Comparison of ENCODE assay signal across 10 mouse cellular contexts in genomic region chr14:119005834-119006233, GRCm38 (mm10).
DNase-seq lines count a peak whose midpoint lies in the region; ATAC-seq and TF ChIP-seq lines count a peak whose summit lies in the region.
"Had no signal": no experiment of that assay in that cellular context is flagged by ENCODE, and none has a peak within 500 bp of the region (broad histone marks: within the 10 kb centered on the region; RNA-seq: fewer than 3 reads in every experiment).

No protein-coding gene starts in this region.

- ATAC-seq in forebrain, embryonic 12.5 days (ENCODE audit: low FRiP score) = no peak
- no peak for ATAC-seq in forebrain, embryonic 11.5 days (replicated peaks; ENCODE audit: low FRiP score)
- ATAC-seq in liver, embryonic 12.5 days = no peak

- 14% methylated on average over 5 of the region's 5 CpGs for WGBS in forebrain, embryonic 12.5 days
- WGBS in forebrain, embryonic 11.5 days = 16% methylated on average over 5 of the region's 5 CpGs
- 21% methylated on average over 5 of the region's 5 CpGs for WGBS in thymus, adult 2 months
- 15% methylated on average over 5 of the region's 5 CpGs for WGBS in liver, embryonic 12.5 days (ENCODE audit: insufficient replicate concordance)

- peaks cover 5% of the 10 kb centered on the region for H3K36me3 ChIP-seq in forebrain, embryonic 12.5 days (replicated peaks)
- no peaks in the 10 kb centered on the region; the same call in 1 of the 2 replicates for H3K36me3 ChIP-seq in forebrain, embryonic 11.5 days (ENCODE audit: control insufficient read depth, insufficient read depth, low read length)
- H3K36me3 ChIP-seq in thymus, adult 2 months (ENCODE audit: control insufficient read depth, insufficient read depth, low read length) = no peaks in the 10 kb centered on the region
- peaks cover 4% of the 10 kb centered on the region; the same call in 1 of the 2 replicates for H3K36me3 ChIP-seq in liver, embryonic 12.5 days

- peak overlapping the region; percentile 75 for H3K4me2 ChIP-seq in forebrain, embryonic 12.5 days
- H3K4me2 ChIP-seq in forebrain, embryonic 11.5 days (ENCODE audit: low read depth, low read length, severe bottlenecking) = no peak overlapping the region
- peak overlapping the region; percentile 89 for H3K4me2 ChIP-seq in liver, embryonic 12.5 days

- no peak overlapping the region for H3K9ac ChIP-seq in forebrain, embryonic 12.5 days
- no peak overlapping the region for H3K9ac ChIP-seq in forebrain, embryonic 11.5 days (ENCODE audit: low read length)
- no peak overlapping the region for H3K9ac ChIP-seq in liver, embryonic 12.5 days

- H3K9me3 ChIP-seq in forebrain, embryonic 12.5 days = no peaks in the 10 kb centered on the region
- H3K9me3 ChIP-seq in forebrain, embryonic 11.5 days (ENCODE audit: control insufficient read depth, low read length) = no peaks in the 10 kb centered on the region
- no peaks in the 10 kb centered on the region for H3K9me3 ChIP-seq in liver, embryonic 12.5 days (replicated peaks)

- peaks cover 7% of the 10 kb centered on the region for H3K4me1 ChIP-seq in forebrain, embryonic 12.5 days
- H3K4me1 ChIP-seq in forebrain, embryonic 11.5 days (replicated peaks; ENCODE audit: control insufficient read depth, insufficient read depth, low read length) = peaks cover 4% of the 10 kb centered on the region; the same call in 1 of the 2 replicates
- peaks cover 4% of the 10 kb centered on the region for H3K4me1 ChIP-seq in thymus, adult 2 months (replicated peaks; ENCODE audit: control insufficient read depth, insufficient read depth, low read length)
- peaks cover 10% of the 10 kb centered on the region for H3K4me1 ChIP-seq in liver, embryonic 12.5 days

- no peak for TF ChIP-seq POLR2A in thymus, adult 2 months (IDR thresholded peaks at IDR 0.05; ENCODE audit: control insufficient read depth, extremely low read depth, insufficient read depth, low read length, poor library complexity)

- H3K27ac ChIP-seq in forebrain, embryonic 12.5 days = 0 out of 2 replicates have a peak overlapping the region, but pooled peaks have one; percentile 46
- no peak overlapping the region for H3K27ac ChIP-seq in forebrain, embryonic 11.5 days (ENCODE audit: low read depth, low read length)
- peak overlapping the region; percentile 15; the same call in 1 of the 2 replicates for H3K27ac ChIP-seq in thymus, adult 2 months (ENCODE audit: control insufficient read depth, insufficient read depth, low read length)
- 0 out of 2 replicates have a peak overlapping the region, but pooled peaks have one; percentile 32 for H3K27ac ChIP-seq in liver, embryonic 12.5 days

- no peaks in the 10 kb centered on the region for H3K27me3 ChIP-seq in forebrain, embryonic 12.5 days
- H3K27me3 ChIP-seq in forebrain, embryonic 11.5 days (ENCODE audit: control insufficient read depth, insufficient read depth, low read length) = no peaks in the 10 kb centered on the region
- no peaks in the 10 kb centered on the region for H3K27me3 ChIP-seq in thymus, adult 2 months (ENCODE audit: control insufficient read depth, insufficient read depth, low read length)
- H3K27me3 ChIP-seq in liver, embryonic 12.5 days (replicated peaks) = no peaks in the 10 kb centered on the region

- H3K4me3 ChIP-seq in forebrain, embryonic 12.5 days (replicated peaks) = 0 out of 2 replicates have a peak overlapping the region, but pooled peaks have one; percentile 10
- H3K4me3 ChIP-seq in forebrain, embryonic 11.5 days (ENCODE audit: low read depth, low read length) = no peak overlapping the region
- H3K4me3 ChIP-seq in thymus, adult 2 months (ENCODE audit: control insufficient read depth, insufficient read depth, low read length) = no peak overlapping the region
- H3K4me3 ChIP-seq in liver, embryonic 12.5 days = no peak overlapping the region

- DNase-seq in forebrain, embryonic 11.5 days (ENCODE audit: low spot score) = no peak
- DNase-seq in thymus, adult 2 months = no peak
- no peak for DNase-seq in thymus, postnatal 10 days (ENCODE audit: low spot score in 2 of 2)
- DNase-seq in spleen, adult 12 weeks (ENCODE audit: low spot score) = no peak
- DNase-seq in thymus, postnatal 25 days = no peak
- DNase-seq in adrenal gland, adult 8-10 months = no peak
- DNase-seq: heart, adult 18-20 months; right cerebral cortex, postnatal 14 days had no signal

- no peak for TF ChIP-seq CTCF in thymus, adult 2 months (IDR thresholded peaks at IDR 0.05; ENCODE audit: borderline replicate concordance, control insufficient read depth, extremely low read depth, insufficient read depth, low read length, poor library complexity)
